Mouse (Mus musculus): ENCODE data around the gene Ints11. TPM values are rescaled to one million over a fixed set of nuclear protein-coding genes. Genes with fewer than 3 reads are reported as not detected.

Ints11 gene
- polyA plus RNA-seq, 1 experiment = 72.1 TPM

DNA sequence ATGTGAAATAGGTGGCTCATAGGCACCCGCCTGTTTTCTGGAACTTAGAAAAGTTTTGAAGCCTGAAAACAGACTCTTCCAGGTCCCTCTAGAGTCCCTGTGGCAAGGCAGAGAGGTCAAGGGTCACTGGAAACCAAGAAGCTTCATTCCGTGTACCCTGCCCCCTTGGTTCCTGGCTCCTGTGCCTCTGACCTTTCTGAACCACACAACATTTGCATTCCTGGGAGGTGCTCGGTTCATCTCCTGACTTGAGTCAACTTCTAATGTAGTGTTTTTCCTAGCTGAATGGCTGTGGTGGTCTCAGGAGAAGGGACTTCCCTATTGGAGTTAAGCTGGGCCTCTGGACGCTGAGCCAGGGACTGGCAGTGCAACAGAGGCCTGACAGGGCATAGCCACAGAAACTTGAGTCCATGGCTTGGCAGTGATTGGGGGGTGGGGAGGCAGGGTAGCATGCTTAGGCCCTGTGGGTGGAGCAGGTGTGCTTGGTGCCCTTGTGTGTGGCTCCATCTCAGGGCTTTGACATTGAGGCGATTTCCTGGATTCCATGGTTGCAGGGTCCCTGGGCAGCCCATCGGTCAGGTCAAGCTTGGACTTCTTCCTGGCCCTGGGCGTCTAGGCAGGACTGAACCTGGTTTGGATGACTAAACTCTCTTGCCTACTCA is 20.8 kb upstream of the Ints11 start:
- Histone ChIP-seq H3K4me3 (peak overlapping the region; percentile 80), H3K4me2 (ENCODE audit: low read depth) (peak overlapping the region; percentile 100), H3K36me3 (ENCODE audit: control insufficient read depth, insufficient read depth) (no peaks in the 10 kb centered on the region), H3ac (ENCODE audit: control insufficient read depth, insufficient read length) (peak overlapping the region; percentile 28), H3K27me3 (ENCODE audit: control insufficient read depth, insufficient read depth, insufficient read length) (no peaks in the 10 kb centered on the region), H3K79me2 (ENCODE audit: control insufficient read depth, insufficient read depth) (peaks cover 45% of the 10 kb centered on the region)
- TF ChIP-seq MYOG (IDR thresholded peaks at IDR 0.05; ENCODE audit: control insufficient read depth in 1 of 3, insufficient read depth in 1 of 3, insufficient read length in 2 of 3, low read depth in 2 of 3) = peak in 2 of 3 experiments; percentile 34 to 86
- TF ChIP-seq MYOD1 (IDR thresholded peaks at IDR 0.05; ENCODE audit: control insufficient read depth in 1 of 3, insufficient read length in 2 of 3, low read depth in 2 of 3) = peak in 2 of 3 experiments; percentile 59 to 93
- TF ChIP-seq POLR2AphosphoS2 (IDR thresholded peaks at IDR 0.05; ENCODE audit: insufficient read length, low read depth) = no peak
- TF ChIP-seq USF1 (IDR thresholded peaks at IDR 0.05; ENCODE audit: low read depth) = no peak
- TF ChIP-seq E2F4 (IDR thresholded peaks at IDR 0.05; ENCODE audit: insufficient read depth) = no peak
- no peak for TF ChIP-seq CEBPB (IDR thresholded peaks at IDR 0.05; ENCODE audit: insufficient read depth, poor library complexity, severe bottlenecking)
- TF ChIP-seq SRF (IDR thresholded peaks at IDR 0.05; ENCODE audit: control insufficient read depth, insufficient read length, low read depth) = no peak

DNA sequence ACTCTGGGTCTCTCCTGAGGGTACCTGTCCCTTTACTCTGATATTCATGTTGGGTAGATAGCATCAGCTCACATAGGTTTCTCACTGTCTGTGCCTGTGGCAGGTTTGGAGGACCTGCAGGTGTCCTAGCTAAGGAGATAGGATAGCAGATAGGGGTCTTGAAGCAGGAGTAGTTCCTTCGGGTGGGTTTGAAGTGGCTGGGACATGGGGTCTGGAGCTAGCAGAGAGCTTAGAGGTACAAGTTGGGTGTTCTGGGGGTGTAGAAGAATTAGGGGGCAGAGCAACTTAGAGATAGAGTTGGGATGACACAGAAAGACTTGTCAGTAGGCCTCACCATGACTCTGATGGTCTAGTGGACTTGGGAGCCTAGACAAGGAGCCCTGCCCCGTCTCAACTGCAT is 20.0 kb upstream of the Ints11 start:
- Histone ChIP-seq H3K4me3 (peak overlapping the region; percentile 80), H3K79me2 (ENCODE audit: control insufficient read depth, insufficient read depth) (peaks cover 45% of the 10 kb centered on the region), H3ac (ENCODE audit: control insufficient read depth, insufficient read length) (no peak overlapping the region), H3K36me3 (ENCODE audit: control insufficient read depth, insufficient read depth) (no peaks in the 10 kb centered on the region), H3K4me2 (ENCODE audit: low read depth) (peak overlapping the region; percentile 100), H3K27me3 (ENCODE audit: control insufficient read depth, insufficient read depth, insufficient read length) (no peaks in the 10 kb centered on the region)
- TF ChIP-seq TCF3 (IDR thresholded peaks at IDR 0.05; ENCODE audit: insufficient read length, low read depth) (no peak), POLR2AphosphoS2 (IDR thresholded peaks at IDR 0.05; ENCODE audit: insufficient read length, low read depth) (no peak), SRF (IDR thresholded peaks at IDR 0.05; ENCODE audit: control insufficient read depth, insufficient read length, low read depth) (no peak), TCF12 (IDR thresholded peaks at IDR 0.05; ENCODE audit: insufficient read depth, poor library complexity, severe bottlenecking) (no peak), CEBPB (IDR thresholded peaks at IDR 0.05; ENCODE audit: insufficient read depth, poor library complexity, severe bottlenecking) (no peak), E2F4 (IDR thresholded peaks at IDR 0.05; ENCODE audit: insufficient read depth) (no peak), MYOG (IDR thresholded peaks at IDR 0.05; ENCODE audit: control insufficient read depth in 1 of 3, insufficient read depth in 1 of 3, insufficient read length in 2 of 3, low read depth in 2 of 3) (no peak), POLR2A (IDR thresholded peaks at IDR 0.05; ENCODE audit: insufficient read length, low read depth) (no peak), REST (IDR thresholded peaks at IDR 0.05; ENCODE audit: insufficient read depth, insufficient read length) (no peak), MAX (IDR thresholded peaks at IDR 0.05; ENCODE audit: low read depth) (no peak), MYOD1 (IDR thresholded peaks at IDR 0.05; ENCODE audit: control insufficient read depth in 1 of 3, insufficient read length in 2 of 3, low read depth in 2 of 3) (no peak), USF1 (IDR thresholded peaks at IDR 0.05; ENCODE audit: low read depth) (no peak)

DNA sequence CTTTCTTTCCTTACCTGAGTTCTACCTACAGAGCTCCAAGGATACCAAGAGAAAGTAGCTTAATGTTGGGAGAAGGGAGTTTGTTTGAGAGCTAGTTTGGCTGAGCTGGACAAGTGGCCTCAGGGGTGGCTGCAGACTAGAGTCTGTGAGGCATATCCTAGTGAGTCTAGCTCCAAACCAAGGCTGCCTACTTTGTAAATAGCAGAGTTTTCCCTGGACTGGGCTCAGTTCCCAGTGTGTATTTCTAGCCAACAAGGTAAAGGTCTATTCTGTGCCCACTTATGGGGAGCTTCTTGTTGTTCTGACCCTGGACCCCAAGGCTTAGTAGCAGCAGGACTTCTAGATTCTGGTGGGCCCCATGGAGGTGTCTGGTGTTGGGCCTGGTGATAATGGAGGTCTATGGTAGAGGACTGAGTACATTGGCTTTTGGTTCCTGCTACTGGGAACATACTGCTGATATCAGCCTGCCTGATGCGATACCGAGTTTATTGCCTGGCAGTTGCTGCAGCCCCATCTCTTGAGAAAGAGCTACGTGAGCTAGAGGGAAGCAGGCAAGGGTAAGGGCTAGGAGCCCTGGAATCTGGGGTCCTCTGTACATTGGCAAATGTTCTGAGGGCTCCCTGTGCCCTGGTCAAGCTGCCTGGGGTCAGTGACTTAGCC is 19.4 kb upstream of the Ints11 start:
- peak overlapping the region; percentile 100 for H3K4me2 ChIP-seq (ENCODE audit: low read depth)
- TF ChIP-seq USF1 (IDR thresholded peaks at IDR 0.05; ENCODE audit: low read depth) = no peak
- TF ChIP-seq REST (IDR thresholded peaks at IDR 0.05; ENCODE audit: insufficient read depth, insufficient read length) = no peak
- TF ChIP-seq CEBPB (IDR thresholded peaks at IDR 0.05; ENCODE audit: insufficient read depth, poor library complexity, severe bottlenecking) = no peak
- TF ChIP-seq TCF12 (IDR thresholded peaks at IDR 0.05; ENCODE audit: insufficient read depth, poor library complexity, severe bottlenecking) = no peak
- no peak for TF ChIP-seq POLR2AphosphoS2 (IDR thresholded peaks at IDR 0.05; ENCODE audit: insufficient read length, low read depth)
- TF ChIP-seq MAX (IDR thresholded peaks at IDR 0.05; ENCODE audit: low read depth) = no peak
- no peak for TF ChIP-seq MYOG (IDR thresholded peaks at IDR 0.05; ENCODE audit: control insufficient read depth in 1 of 3, insufficient read depth in 1 of 3, insufficient read length in 2 of 3, low read depth in 2 of 3)
- TF ChIP-seq TCF3 (IDR thresholded peaks at IDR 0.05; ENCODE audit: insufficient read length, low read depth) = no peak
- TF ChIP-seq MYOD1 (IDR thresholded peaks at IDR 0.05; ENCODE audit: control insufficient read depth in 1 of 3, insufficient read length in 2 of 3, low read depth in 2 of 3) = no peak
- no peak for TF ChIP-seq SRF (IDR thresholded peaks at IDR 0.05; ENCODE audit: control insufficient read depth, insufficient read length, low read depth)
- TF ChIP-seq E2F4 (IDR thresholded peaks at IDR 0.05; ENCODE audit: insufficient read depth) = no peak
- no peak for TF ChIP-seq POLR2A (IDR thresholded peaks at IDR 0.05; ENCODE audit: insufficient read length, low read depth)
- H3K4me3 ChIP-seq = no peak overlapping the region

DNA sequence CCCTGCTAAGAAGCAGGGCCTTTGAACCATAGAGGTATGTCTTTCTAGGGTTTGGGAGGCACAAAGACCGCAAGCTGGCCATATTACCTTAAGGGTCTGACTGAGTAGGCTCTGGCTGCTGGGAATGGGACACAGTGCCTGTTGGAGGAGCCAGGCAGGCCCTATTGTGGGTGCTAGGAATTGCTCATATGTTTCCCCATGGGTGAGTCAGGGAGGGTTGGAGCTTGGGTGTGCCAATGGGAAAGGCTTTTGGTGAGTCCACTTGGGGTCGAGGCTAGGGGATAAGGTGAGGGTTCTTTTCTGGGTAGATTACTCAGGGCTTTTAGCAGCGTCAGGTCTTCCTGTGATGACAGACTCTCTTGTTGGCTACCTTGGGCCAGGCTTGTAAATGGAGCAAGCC is 18.0 kb upstream of the Ints11 start:
- peaks cover 45% of the 10 kb centered on the region for H3K79me2 ChIP-seq (ENCODE audit: control insufficient read depth, insufficient read depth)
- H3K27me3 ChIP-seq (ENCODE audit: control insufficient read depth, insufficient read depth, insufficient read length) = no peaks in the 10 kb centered on the region
- peak overlapping the region; percentile 34 for H3K4me2 ChIP-seq (ENCODE audit: low read depth)
- no peak overlapping the region for H3K4me3 ChIP-seq
- TF ChIP-seq MYOD1 (IDR thresholded peaks at IDR 0.05; ENCODE audit: control insufficient read depth in 1 of 3, insufficient read length in 2 of 3, low read depth in 2 of 3) (no peak), POLR2AphosphoS2 (IDR thresholded peaks at IDR 0.05; ENCODE audit: insufficient read length, low read depth) (no peak), REST (IDR thresholded peaks at IDR 0.05; ENCODE audit: insufficient read depth, insufficient read length) (no peak), TCF12 (IDR thresholded peaks at IDR 0.05; ENCODE audit: insufficient read depth, poor library complexity, severe bottlenecking) (no peak), USF1 (IDR thresholded peaks at IDR 0.05; ENCODE audit: low read depth) (no peak), MAX (IDR thresholded peaks at IDR 0.05; ENCODE audit: low read depth) (no peak), E2F4 (IDR thresholded peaks at IDR 0.05; ENCODE audit: insufficient read depth) (no peak), SRF (IDR thresholded peaks at IDR 0.05; ENCODE audit: control insufficient read depth, insufficient read length, low read depth) (no peak), POLR2A (IDR thresholded peaks at IDR 0.05; ENCODE audit: insufficient read length, low read depth) (no peak), CEBPB (IDR thresholded peaks at IDR 0.05; ENCODE audit: insufficient read depth, poor library complexity, severe bottlenecking) (no peak), TCF3 (IDR thresholded peaks at IDR 0.05; ENCODE audit: insufficient read length, low read depth) (no peak), MYOG (IDR thresholded peaks at IDR 0.05; ENCODE audit: control insufficient read depth in 1 of 3, insufficient read depth in 1 of 3, insufficient read length in 2 of 3, low read depth in 2 of 3) (no peak)
- H3ac ChIP-seq (ENCODE audit: control insufficient read depth, insufficient read length) = no peak overlapping the region
- no peaks in the 10 kb centered on the region for H3K36me3 ChIP-seq (ENCODE audit: control insufficient read depth, insufficient read depth)

More for the DNA sequence above, 19.4 kb upstream of the Ints11 start:
- Histone ChIP-seq H3K79me2 (ENCODE audit: control insufficient read depth, insufficient read depth) (peaks cover 45% of the 10 kb centered on the region), H3K27me3 (ENCODE audit: control insufficient read depth, insufficient read depth, insufficient read length) (no peaks in the 10 kb centered on the region), H3K36me3 (ENCODE audit: control insufficient read depth, insufficient read depth) (no peaks in the 10 kb centered on the region), H3ac (ENCODE audit: control insufficient read depth, insufficient read length) (no peak overlapping the region)
